Mouse (Mus musculus) liver, postnatal 0 days (tissue): ENCODE results near the gene Phox2b.

ENCODE experiments used
- CTCF ChIP-seq: sonication (generic); IDR thresholded peaks from 2 replicates; pipeline ENCODE4 v1.5.1; 2016; ENCODE audit warnings: antibody characterized with exemption, low read depth
- EP300 ChIP-seq: IDR thresholded peaks from 2 replicates; pipeline ENCODE4 v1.6.1; 2016; ENCODE audit warnings: antibody characterized with exemption, low read depth, mild to moderate bottlenecking

- TF ChIP-seq CTCF (no peak), EP300 (no peak)
These were observed 40.2 kb upstream of the Phox2b start for GRCm38 (mm10) chr5:67139052-67140015.
